Mouse (Mus musculus): ENCODE data around the gene Ccdc50.
A peak's percentile ranks its signal among the peaks of the same experiment; 100 is the strongest.

Gene Ccdc50

GRCm38 (mm10) chr16:27388761-27389451 lies at the start of gene Ccdc50:
Gene Ccdc50 (plus strand): TSS chr16:27388869.
- DNase-seq (ENCODE audit: low read depth, low spot score): no peak

- no peak for DNase-seq (ENCODE audit: low read depth, low spot score)
These were observed 41.1 kb upstream of the Ccdc50 start for GRCm38 (mm10) chr16:27347521-27347920.

- no peak for DNase-seq (ENCODE audit: low read depth, low spot score)
These were observed 40.3 kb upstream of the Ccdc50 start for GRCm38 (mm10) chr16:27348359-27348758.

GRCm38 (mm10) chr16:27349235-27349634 lies 39.4 kb upstream of the Ccdc50 start:
- no peak for DNase-seq (ENCODE audit: low read depth, low spot score)

GRCm38 (mm10) chr16:27349878-27350532 lies 38.7 kb upstream of the Ccdc50 start:
- no peak for DNase-seq (ENCODE audit: low read depth, low spot score)

- peak; percentile 4 for DNase-seq (ENCODE audit: low read depth, low spot score)
These were observed 34.2 kb upstream of the Ccdc50 start for GRCm38 (mm10) chr16:27354464-27354863.

- DNase-seq (ENCODE audit: low read depth, low spot score): no peak
These were observed 28.6 kb upstream of the Ccdc50 start for GRCm38 (mm10) chr16:27360059-27360458.

GRCm38 (mm10) chr16:27370191-27370590 lies 18.5 kb upstream of the Ccdc50 start, which contains the start of gene Uts2b:
Gene Uts2b (minus strand): TSS chr16:27370239.
- no peak for DNase-seq (ENCODE audit: low read depth, low spot score)

- DNase-seq (ENCODE audit: low read depth, low spot score): no peak
These were observed 18.0 kb upstream of the Ccdc50 start for GRCm38 (mm10) chr16:27370700-27371099.

- no peak for DNase-seq (ENCODE audit: low read depth, low spot score)
These were observed 14.5 kb upstream of the Ccdc50 start for GRCm38 (mm10) chr16:27374139-27374538.

GRCm38 (mm10) chr16:27375318-27375717 lies 13.4 kb upstream of the Ccdc50 start:
- DNase-seq (ENCODE audit: low read depth, low spot score): no peak

GRCm38 (mm10) chr16:27376556-27376955 lies 12.1 kb upstream of the Ccdc50 start:
- no peak for DNase-seq (ENCODE audit: low read depth, low spot score)

GRCm38 (mm10) chr16:27382217-27382616 lies 6.5 kb upstream of the Ccdc50 start:
- no peak for DNase-seq (ENCODE audit: low read depth, low spot score)

GRCm38 (mm10) chr16:27384893-27385603 lies 3.6 kb upstream of the Ccdc50 start:
- DNase-seq (ENCODE audit: low read depth, low spot score): peak; percentile 86

GRCm38 (mm10) chr16:27385649-27386048 lies 3.0 kb upstream of the Ccdc50 start:
- no peak for DNase-seq (ENCODE audit: low read depth, low spot score)

GRCm38 (mm10) chr16:27386850-27387407 lies 1.7 kb upstream of the Ccdc50 start:
- no peak for DNase-seq (ENCODE audit: low read depth, low spot score)

- DNase-seq (ENCODE audit: low read depth, low spot score): no peak
These were observed 746 bp upstream of the Ccdc50 start for GRCm38 (mm10) chr16:27387634-27388611.

GRCm38 (mm10) chr16:27389534-27390282 lies 1.0 kb downstream of the Ccdc50 start:
- no peak for DNase-seq (ENCODE audit: low read depth, low spot score)

- DNase-seq (ENCODE audit: low read depth, low spot score): no peak
These were observed 1.6 kb downstream of the Ccdc50 start for GRCm38 (mm10) chr16:27390306-27390705.

- no peak for DNase-seq (ENCODE audit: low read depth, low spot score)
These were observed 3.2 kb downstream of the Ccdc50 start for GRCm38 (mm10) chr16:27391845-27392244.
